Mouse (Mus musculus) hindbrain, embryonic 12.5 days (tissue): ENCODE data around the gene Cep63. TPM values are rescaled to one million over a fixed set of nuclear protein-coding genes. Genes with fewer than 3 reads are reported as not detected.

Experiments
- ATAC-seq: fragments of 200-750 bp; cut with Nextera tagmentation; 2 replicates; pipeline ENCODE4 v1.8.0; 2017; ENCODE audit warnings: moderate TSS enrichment; ENCODE audit not compliant: low FRiP score
- H3K27ac ChIP-seq: fragments of 300-500 bp; sonication (generic); 2 replicates; pipeline ENCODE4 v1.5.1; 2016; ENCODE audit warnings: mild to moderate bottlenecking
- H3K27me3 ChIP-seq: fragments of 300-500 bp; sonication (generic); 2 replicates; pipeline ENCODE4 v1.6.1; 2016; ENCODE audit warnings: mild to moderate bottlenecking
- H3K36me3 ChIP-seq: fragments of 300-500 bp; sonication (generic); 2 replicates; pipeline ENCODE4 v1.6.1; 2016; ENCODE audit warnings: mild to moderate bottlenecking
- H3K4me1 ChIP-seq: fragments of 300-500 bp; sonication (generic); 2 replicates; pipeline ENCODE4 v1.6.1; 2016
- H3K4me2 ChIP-seq: fragments of 300-500 bp; sonication (generic); replicated peaks from 2 replicates; pipeline ENCODE4 v1.6.1; 2016; ENCODE audit warnings: mild to moderate bottlenecking
- H3K4me3 ChIP-seq: fragments of 300-500 bp; sonication (generic); 2 replicates; pipeline ENCODE4 v1.5.1; 2016; ENCODE audit warnings: mild to moderate bottlenecking
- H3K9ac ChIP-seq: fragments of 300-500 bp; sonication (generic); 2 replicates; pipeline ENCODE4 v1.6.1; 2016; ENCODE audit warnings: mild to moderate bottlenecking, moderate library complexity
- H3K9me3 ChIP-seq: fragments of 300-500 bp; sonication (generic); replicated peaks from 2 replicates; pipeline ENCODE4 v1.6.1; 2016; ENCODE audit warnings: mild to moderate bottlenecking
- WGBS: fragments of 180-500 bp; shearing (Covaris S2); methylation state at CpG from one replicate; pipeline ENCODE4 v1.1.7; 2016; 5-methylcytosine and 5-hydroxymethylcytosine counted together
- polyA plus RNA-seq: library from polyadenylated mRNA; unstranded; fragments of >200 nt; fragmentation: Nextera tagmentation; extraction: Ambion mirVana; gene quantifications from 2 replicates; pipeline ENCODE4 v1.2.1, GENCODE M21; 2016

Cep63 gene
- polyA plus RNA-seq: 53.3 and 56.9 TPM in 2 replicates

DNA sequence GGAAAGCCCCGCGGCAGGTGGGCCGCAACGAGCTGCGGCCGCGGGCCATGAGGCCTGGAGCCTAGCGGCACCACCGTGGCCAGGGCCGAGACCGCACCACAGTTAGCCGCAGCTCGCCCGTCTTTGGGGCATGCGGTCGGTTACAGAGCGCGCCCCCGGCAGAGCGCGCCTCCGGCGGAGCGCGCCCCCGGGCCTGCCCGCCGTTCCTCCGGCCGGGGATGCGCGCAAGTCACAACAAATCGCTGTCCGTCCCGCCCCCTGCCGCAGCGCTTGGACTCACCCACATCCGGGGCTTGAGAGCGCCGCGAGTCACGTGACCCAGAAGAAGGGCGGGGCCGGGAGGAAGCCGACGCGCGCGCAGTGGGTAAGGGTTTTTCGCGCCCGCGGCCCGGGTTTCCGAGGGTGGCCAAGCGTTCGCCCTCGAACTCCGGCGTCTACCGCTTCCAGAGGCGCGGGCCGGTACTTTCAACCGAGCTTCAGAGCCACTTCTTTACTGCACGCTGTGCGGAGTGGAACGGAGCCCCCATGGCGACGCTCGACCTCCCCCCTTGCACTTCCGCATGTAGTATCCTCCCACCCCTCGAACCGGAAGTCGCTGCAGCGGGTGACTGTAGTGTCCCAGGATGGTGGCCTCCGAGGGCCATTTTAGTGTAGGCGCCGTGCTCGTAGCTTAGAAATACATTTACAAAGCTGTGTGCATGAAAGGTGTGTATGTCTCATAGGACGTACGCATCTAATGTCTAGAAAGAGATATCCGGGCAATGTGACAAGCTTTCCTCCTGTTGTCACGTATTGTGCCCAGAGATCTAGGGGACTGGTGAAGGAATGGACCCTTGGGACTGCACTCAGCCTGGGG lies at the start of gene Cep63, which contains the start of gene Anapc13:
Gene Cep63, minus strand, starts transcription at position 552 of the 856 bp plus-strand sequence.
Gene Anapc13, plus strand, starts transcription at position 314 of the 856 bp plus-strand sequence.
- H3K36me3 ChIP-seq: 0 out of 2 replicates have a peak, but pooled peaks cover 1% of the 10 kb centered on the region
- peaks cover 20% of the 10 kb centered on the region for H3K4me1 ChIP-seq
- WGBS: under 1% methylated on average over 70 of the region's 84 CpGs
- H3K27me3 ChIP-seq: no peaks in the 10 kb centered on the region
- H3K4me2 ChIP-seq: peak within 1 kb of the TSS; percentile 73
- peak within 1 kb of the TSS; percentile 95 for H3K9ac ChIP-seq
- H3K27ac ChIP-seq: peak within 1 kb of the TSS; percentile 96
- H3K4me3 ChIP-seq: peak within 1 kb of the TSS; percentile 87
- ATAC-seq: peak; percentile 95
- H3K9me3 ChIP-seq: no peaks in the 10 kb centered on the region

GRCm38 (mm10) chr9:102675922-102676321 lies 49.6 kb upstream of the Cep63 start:
- Histone ChIP-seq H3K36me3 (no peaks in the 10 kb centered on the region), H3K4me3 (no peak overlapping the region), H3K4me1 (peaks cover 11% of the 10 kb centered on the region), H3K27me3 (no peaks in the 10 kb centered on the region), H3K27ac (no peak overlapping the region), H3K4me2 (no peak overlapping the region), H3K9ac (no peak overlapping the region), H3K9me3 (no peaks in the 10 kb centered on the region)
- WGBS: 73% methylated on average over 5 of the region's 5 CpGs
- ATAC-seq: no peak

DNA sequence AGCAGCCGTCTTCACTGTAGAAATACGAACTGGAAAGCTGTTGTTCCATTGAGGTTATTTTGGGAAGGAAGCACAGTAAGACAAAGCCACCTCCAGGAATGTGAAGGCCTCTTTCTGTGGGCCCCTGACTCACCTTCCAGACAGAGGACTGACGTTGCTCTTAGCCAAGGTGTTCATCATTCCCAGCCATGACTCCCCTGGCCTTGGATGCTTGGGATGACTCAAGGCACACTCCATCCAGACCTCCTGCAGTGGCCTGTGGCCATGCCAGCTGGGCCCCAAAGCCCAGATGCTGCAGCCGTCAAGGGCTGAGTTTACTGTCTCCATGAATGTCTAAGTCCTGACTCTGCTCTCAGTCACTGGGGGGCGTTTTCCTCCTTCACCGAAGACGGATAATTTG lies 47.0 kb upstream of the Cep63 start:
- no peak for ATAC-seq
- H3K4me2 ChIP-seq: no peak overlapping the region
- no peak overlapping the region for H3K27ac ChIP-seq
- WGBS: 68% methylated on average over 7 of the region's 7 CpGs
- no peaks in the 10 kb centered on the region for H3K9me3 ChIP-seq
- H3K4me3 ChIP-seq: no peak overlapping the region
- H3K4me1 ChIP-seq: peaks cover 11% of the 10 kb centered on the region
- no peak overlapping the region for H3K9ac ChIP-seq
- no peaks in the 10 kb centered on the region for H3K36me3 ChIP-seq
- H3K27me3 ChIP-seq: no peaks in the 10 kb centered on the region

DNA sequence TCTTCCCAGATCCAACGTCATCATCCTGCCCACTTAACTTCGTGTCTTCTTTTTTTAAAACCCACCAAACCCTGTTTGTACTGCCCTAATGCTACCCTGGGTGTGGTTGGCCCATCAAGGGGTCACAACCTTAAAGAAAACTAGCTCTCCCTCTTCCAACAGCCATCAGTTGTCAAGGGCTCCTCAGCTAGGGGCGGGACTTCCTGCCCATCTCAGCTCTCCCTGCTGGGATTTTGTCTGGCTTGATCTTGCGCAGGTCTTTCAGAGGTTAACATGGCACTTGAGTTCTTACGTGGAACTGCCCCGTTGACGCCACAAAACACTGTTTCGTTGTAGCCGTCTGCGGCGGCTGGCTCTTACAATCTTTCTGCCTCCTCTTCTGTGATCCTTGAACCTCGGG lies 42.6 kb upstream of the Cep63 start:
- no peaks in the 10 kb centered on the region for H3K36me3 ChIP-seq
- 87% methylated on average over 12 of the region's 12 CpGs for WGBS
- no peak overlapping the region for H3K9ac ChIP-seq
- H3K27me3 ChIP-seq: no peaks in the 10 kb centered on the region
- H3K4me1 ChIP-seq: peaks cover 18% of the 10 kb centered on the region
- no peaks in the 10 kb centered on the region for H3K9me3 ChIP-seq
- no peak for ATAC-seq
- no peak overlapping the region for H3K27ac ChIP-seq
- no peak overlapping the region for H3K4me3 ChIP-seq
- H3K4me2 ChIP-seq: no peak overlapping the region

GRCm38 (mm10) chr9:102668115-102668514 lies 41.8 kb upstream of the Cep63 start:
- no peak overlapping the region for H3K4me3 ChIP-seq
- H3K9ac ChIP-seq: no peak overlapping the region
- no peak for ATAC-seq
- no peak overlapping the region for H3K4me2 ChIP-seq
- no peaks in the 10 kb centered on the region for H3K36me3 ChIP-seq
- no peaks in the 10 kb centered on the region for H3K9me3 ChIP-seq
- peaks cover 14% of the 10 kb centered on the region for H3K4me1 ChIP-seq
- no peaks in the 10 kb centered on the region for H3K27me3 ChIP-seq
- H3K27ac ChIP-seq: no peak overlapping the region
- WGBS: 46% methylated on average over 6 of the region's 6 CpGs

DNA sequence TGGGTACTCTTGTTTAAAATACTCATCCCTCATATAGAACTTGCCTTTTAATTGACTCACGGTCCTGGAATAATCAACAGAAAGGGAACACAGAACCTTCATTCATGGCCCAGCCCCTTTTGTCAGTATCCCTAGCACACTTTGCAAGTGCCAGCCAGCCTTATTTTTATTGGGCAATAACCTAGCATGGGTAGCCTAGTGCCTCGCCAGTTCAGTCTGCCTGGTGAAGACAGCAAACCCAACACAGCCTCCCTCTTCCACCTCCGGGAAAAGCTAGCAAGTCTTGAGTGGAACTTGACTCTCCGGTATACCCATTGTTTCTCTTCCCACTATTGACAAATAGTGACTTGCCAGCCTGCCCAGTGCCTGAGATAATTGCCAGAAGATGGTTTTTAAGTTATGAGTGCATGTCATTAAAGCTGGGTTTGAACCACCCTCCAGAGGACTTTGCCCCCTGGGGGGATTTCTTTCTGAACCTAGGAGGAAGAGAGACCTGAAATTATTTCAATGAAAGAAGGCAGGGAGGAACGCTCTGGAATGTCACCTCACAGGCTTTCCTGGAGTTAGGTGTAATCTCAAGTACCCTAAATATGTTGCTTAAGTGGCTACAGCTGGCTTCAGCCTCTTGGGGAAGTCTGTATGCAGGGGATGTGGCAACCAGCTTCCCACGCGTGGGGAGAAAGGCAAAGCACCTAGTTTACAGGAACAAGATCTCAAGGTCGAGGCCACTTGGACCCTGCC lies 30.2 kb upstream of the Cep63 start:
- WGBS: 76% methylated on average over 8 of the region's 8 CpGs
- Histone ChIP-seq H3K4me3 (no peak overlapping the region), H3K4me1 (peaks cover 10% of the 10 kb centered on the region), H3K4me2 (no peak overlapping the region), H3K9ac (no peak overlapping the region), H3K27me3 (no peaks in the 10 kb centered on the region), H3K36me3 (no peaks in the 10 kb centered on the region), H3K9me3 (no peaks in the 10 kb centered on the region), H3K27ac (no peak overlapping the region)
- no peak for ATAC-seq

DNA sequence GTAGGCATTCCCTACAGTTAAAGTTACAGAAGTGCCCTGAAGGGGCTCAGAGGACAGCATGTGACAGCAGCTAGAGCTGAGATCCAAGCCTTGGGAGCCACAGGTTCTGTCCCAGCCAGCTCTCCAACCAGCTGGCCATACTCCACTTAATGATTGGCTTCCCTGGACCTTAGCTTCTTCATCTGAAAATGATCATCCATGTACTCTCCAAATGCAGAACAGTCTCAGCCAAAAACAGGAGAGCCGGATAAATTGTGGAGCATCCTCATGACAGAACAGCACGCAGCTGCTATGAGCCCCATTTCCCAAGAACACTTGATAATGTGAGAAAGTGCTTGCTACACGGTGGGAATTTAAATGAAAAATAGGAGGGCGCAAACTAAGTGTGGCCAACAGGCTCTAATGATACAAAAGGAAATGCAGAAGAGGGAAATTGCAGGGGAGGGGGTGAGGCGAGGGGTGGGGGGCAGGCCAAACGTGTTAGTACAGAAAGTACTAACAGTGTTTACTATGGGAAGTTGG lies 24.9 kb upstream of the Cep63 start:
- Histone ChIP-seq H3K36me3 (no peaks in the 10 kb centered on the region), H3K9ac (no peak overlapping the region), H3K9me3 (no peaks in the 10 kb centered on the region), H3K4me3 (no peak overlapping the region), H3K4me1 (peaks cover 34% of the 10 kb centered on the region), H3K27ac (peak overlapping the region; percentile 55; the same call in 1 of the 2 replicates), H3K4me2 (no peak overlapping the region), H3K27me3 (no peaks in the 10 kb centered on the region)
- ATAC-seq: no peak
- 60% methylated on average over 6 of the region's 6 CpGs for WGBS

GRCm38 (mm10) chr9:102650637-102651036 lies 24.3 kb upstream of the Cep63 start:
- H3K4me2 ChIP-seq: peak overlapping the region; percentile 34; the same call in 1 of the 2 replicates
- H3K27ac ChIP-seq: peak overlapping the region; percentile 55; the same call in 1 of the 2 replicates
- no peak overlapping the region for H3K9ac ChIP-seq
- peak; percentile 39; the same call in 1 of the 2 replicates for ATAC-seq
- H3K36me3 ChIP-seq: no peaks in the 10 kb centered on the region
- peaks cover 34% of the 10 kb centered on the region for H3K4me1 ChIP-seq
- H3K9me3 ChIP-seq: no peaks in the 10 kb centered on the region
- H3K27me3 ChIP-seq: no peaks in the 10 kb centered on the region
- 28% methylated on average over 7 of the region's 7 CpGs for WGBS
- no peak overlapping the region for H3K4me3 ChIP-seq

DNA sequence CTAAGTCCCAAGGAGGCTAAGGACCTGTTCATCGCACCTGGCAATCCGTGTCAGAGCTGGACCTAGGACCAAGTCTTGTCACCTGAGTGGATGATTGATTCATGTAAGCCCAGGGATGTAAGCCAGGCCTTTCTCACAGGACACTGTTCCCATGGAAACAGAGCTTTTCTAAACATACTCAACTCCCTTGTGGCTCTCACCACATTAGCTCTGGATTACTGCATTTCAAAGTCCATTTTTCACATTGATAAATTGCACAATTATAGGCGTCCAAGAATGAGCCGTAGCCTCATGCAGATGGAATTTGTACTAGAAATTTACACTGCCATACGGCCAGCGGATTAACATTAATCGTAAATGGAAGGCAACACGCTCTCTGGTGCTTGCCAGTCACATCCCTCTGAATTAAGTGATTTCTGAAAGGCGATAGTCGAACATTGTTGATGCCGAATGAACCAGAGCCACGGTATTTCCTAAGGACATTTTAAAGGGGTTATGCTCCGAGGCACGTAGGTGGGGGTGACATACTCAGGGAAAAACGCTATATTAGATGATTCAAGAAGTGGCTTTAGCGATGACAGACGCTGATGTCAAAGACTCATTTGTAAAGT lies 23.7 kb upstream of the Cep63 start:
- peak overlapping the region; percentile 55; the same call in 1 of the 2 replicates for H3K27ac ChIP-seq
- no peaks in the 10 kb centered on the region for H3K36me3 ChIP-seq
- peak overlapping the region; percentile 34 for H3K4me2 ChIP-seq
- H3K4me1 ChIP-seq: peaks cover 37% of the 10 kb centered on the region
- H3K4me3 ChIP-seq: no peak overlapping the region
- WGBS: 38% methylated on average over 17 of the region's 17 CpGs
- no peaks in the 10 kb centered on the region for H3K9me3 ChIP-seq
- ATAC-seq: peak; percentile 81
- H3K27me3 ChIP-seq: no peaks in the 10 kb centered on the region
- H3K9ac ChIP-seq: no peak overlapping the region

DNA sequence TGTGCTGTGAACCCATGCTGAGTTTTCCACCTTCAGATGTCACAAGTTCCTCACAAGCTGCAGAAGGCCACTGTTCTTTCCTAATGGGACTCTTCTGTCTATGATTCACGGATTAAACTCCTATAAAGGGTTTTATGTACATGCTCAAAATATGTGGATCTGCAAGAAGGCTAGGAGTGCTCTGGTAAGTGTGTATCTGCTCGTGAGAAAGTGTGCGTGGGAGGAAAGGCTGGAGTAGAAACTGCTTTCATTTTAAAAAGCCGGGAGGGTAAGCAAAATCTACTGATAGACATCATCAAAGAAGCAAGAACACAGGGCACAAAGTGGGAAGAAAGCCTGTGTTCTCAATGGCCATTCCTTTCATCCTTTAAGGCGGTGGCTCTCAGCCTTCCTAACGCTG lies 20.7 kb upstream of the Cep63 start:
- Histone ChIP-seq H3K4me1 (peaks cover 58% of the 10 kb centered on the region), H3K27ac (no peak overlapping the region), H3K9me3 (no peaks in the 10 kb centered on the region), H3K4me2 (no peak overlapping the region), H3K9ac (no peak overlapping the region), H3K27me3 (no peaks in the 10 kb centered on the region), H3K4me3 (no peak overlapping the region), H3K36me3 (no peaks in the 10 kb centered on the region)
- 84% methylated on average over 6 of the region's 6 CpGs for WGBS
- ATAC-seq: no peak

DNA sequence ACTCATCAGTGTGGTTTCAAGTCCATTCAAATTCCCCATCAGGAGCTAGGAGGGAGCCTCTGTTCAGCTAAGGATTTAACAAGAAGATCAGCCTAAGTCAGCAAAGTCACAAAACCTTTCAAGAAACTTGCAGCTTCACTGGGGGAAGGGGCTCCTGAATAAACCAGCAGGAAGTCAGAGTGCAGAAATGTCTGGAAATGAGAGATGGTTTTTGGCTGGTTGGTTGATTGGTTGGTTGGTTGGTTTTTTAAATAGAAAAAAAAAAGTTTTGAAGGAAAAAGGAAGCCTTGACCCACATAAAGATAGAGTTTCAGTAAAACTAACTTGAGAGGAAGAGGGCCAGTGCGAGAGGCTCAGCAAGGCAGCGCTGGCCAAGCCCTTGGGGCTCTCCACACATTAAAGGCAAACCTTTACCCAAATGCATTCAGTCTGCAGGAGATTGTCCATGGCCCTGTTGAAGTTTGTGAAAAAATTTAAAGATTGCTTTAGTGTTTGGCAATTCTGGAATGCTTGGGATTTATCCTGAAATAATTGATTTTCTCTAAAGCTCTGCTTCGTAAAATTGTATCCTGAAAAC lies 18.9 kb upstream of the Cep63 start:
- 55% methylated on average over 3 of the region's 3 CpGs for WGBS
- Histone ChIP-seq H3K27ac (peak overlapping the region; percentile 82), H3K4me1 (peaks cover 41% of the 10 kb centered on the region), H3K36me3 (no peaks in the 10 kb centered on the region), H3K4me2 (no peak overlapping the region), H3K27me3 (no peaks in the 10 kb centered on the region), H3K9me3 (no peaks in the 10 kb centered on the region), H3K4me3 (no peak overlapping the region), H3K9ac (no peak overlapping the region)
- no peak for ATAC-seq
